Mouse (Mus musculus) forebrain, embryonic 10.5 days (tissue): ENCODE results near the gene Sec61g. TPM values are rescaled to one million over a fixed set of nuclear protein-coding genes. Genes with fewer than 3 reads are reported as not detected.
"Not testable (repeated sequence)": the region's sequence is repeated elsewhere in the genome, so short reads cannot be mapped to it uniquely, and the experiment has no call there.

Experiments used
- DNase-seq: peaks from one replicate; pipeline ENCODE4 v3.0.0-alpha.2; 2017; ENCODE audit warnings: low spot score; ENCODE audit errors: extremely low spot score
- H3K27ac ChIP-seq: fragments of 300-500 bp; sonication (generic); 2 replicates; pipeline ENCODE4 v1.5.1; 2016; ENCODE audit warnings: mild to moderate bottlenecking
- H3K27me3 ChIP-seq: fragments of 300-500 bp; sonication (generic); 2 replicates; pipeline ENCODE4 v1.6.1; 2016; ENCODE audit warnings: mild to moderate bottlenecking; ENCODE audit not compliant: poor library complexity, severe bottlenecking
- H3K36me3 ChIP-seq: fragments of 300-500 bp; sonication (generic); replicated peaks from 2 replicates; pipeline ENCODE4 v1.6.1; 2016; ENCODE audit warnings: mild to moderate bottlenecking, moderate library complexity
- H3K4me1 ChIP-seq: fragments of 300-500 bp; sonication (generic); 2 replicates; pipeline ENCODE4 v1.6.1; 2016
- H3K4me3 ChIP-seq: fragments of 300-500 bp; sonication (generic); 2 replicates; pipeline ENCODE4 v1.5.1; 2016; ENCODE audit warnings: mild to moderate bottlenecking, moderate library complexity
- H3K9me3 ChIP-seq: fragments of 300-500 bp; sonication (generic); 2 replicates; pipeline ENCODE4 v1.6.1; 2016; ENCODE audit warnings: mild to moderate bottlenecking, moderate library complexity
- WGBS: fragments of 180-500 bp; shearing (Covaris S2); methylation state at CpG from one replicate; pipeline ENCODE4 v1.1.7; 2016; 5-methylcytosine and 5-hydroxymethylcytosine counted together
- polyA plus RNA-seq: library from polyadenylated mRNA; unstranded; fragments of >200 nt; fragmentation: Nextera tagmentation; extraction: Ambion mirVana; gene quantifications from 2 replicates; pipeline ENCODE4 v1.2.1, GENCODE M21; 2016

Gene Sec61g
- 39.1 and 46.1 TPM in 2 replicates for polyA plus RNA-seq

GRCm38 (mm10) chr11:16508052-16508654 lies at the start of gene Sec61g:
Sec61g (minus strand) TSS chr11:16508484.
- H3K9me3 ChIP-seq: no peaks in the 10 kb centered on the region
- peaks cover 33% of the 10 kb centered on the region for H3K36me3 ChIP-seq
- peak; percentile 91 for DNase-seq
- H3K4me3 ChIP-seq: peak within 1 kb of the TSS; percentile 85
- peaks cover 15% of the 10 kb centered on the region for H3K4me1 ChIP-seq
- H3K27me3 ChIP-seq: no peaks in the 10 kb centered on the region
- peak within 1 kb of the TSS; percentile 96 for H3K27ac ChIP-seq
- WGBS: under 1% methylated on average over 35 of the region's 35 CpGs

- Histone ChIP-seq H3K9me3 (no peaks in the 10 kb centered on the region), H3K4me1 (no peaks in the 10 kb centered on the region), H3K27ac (no peak overlapping the region), H3K36me3 (no peaks in the 10 kb centered on the region), H3K27me3 (no peaks in the 10 kb centered on the region), H3K4me3 (no peak overlapping the region)
- 86% methylated on average over 5 of the region's 5 CpGs for WGBS
- no peak for DNase-seq
These were observed 38.3 kb upstream of the Sec61g start for GRCm38 (mm10) chr11:16546421-16547163.

- DNase-seq: no peak
- WGBS: 100% methylated on average over 1 of the region's 1 CpGs
- no peak overlapping the region for H3K4me3 ChIP-seq
- no peak overlapping the region for H3K27ac ChIP-seq
- no peaks in the 10 kb centered on the region for H3K4me1 ChIP-seq
- H3K9me3 ChIP-seq: no peaks in the 10 kb centered on the region
- no peaks in the 10 kb centered on the region for H3K27me3 ChIP-seq
- no peaks in the 10 kb centered on the region for H3K36me3 ChIP-seq
These were observed 29.1 kb upstream of the Sec61g start for GRCm38 (mm10) chr11:16537379-16537778.

- 79% methylated on average over 5 of the region's 5 CpGs for WGBS
- no peaks in the 10 kb centered on the region for H3K4me1 ChIP-seq
- H3K9me3 ChIP-seq: no peaks in the 10 kb centered on the region
- no peaks in the 10 kb centered on the region for H3K27me3 ChIP-seq
- no peaks in the 10 kb centered on the region for H3K36me3 ChIP-seq
- DNase-seq: no peak
- no peak overlapping the region for H3K27ac ChIP-seq
- H3K4me3 ChIP-seq: no peak overlapping the region
These were observed 26.6 kb upstream of the Sec61g start for GRCm38 (mm10) chr11:16534582-16535553.

- DNase-seq: no peak
These were observed 24.6 kb upstream of the Sec61g start for GRCm38 (mm10) chr11:16532877-16533276.

GRCm38 (mm10) chr11:16528909-16529308 lies 20.6 kb upstream of the Sec61g start:
- no peaks in the 10 kb centered on the region for H3K4me1 ChIP-seq
- no peaks in the 10 kb centered on the region for H3K9me3 ChIP-seq
- no peaks in the 10 kb centered on the region for H3K36me3 ChIP-seq
- no peaks in the 10 kb centered on the region for H3K27me3 ChIP-seq
- H3K27ac ChIP-seq: no peak overlapping the region
- no peak overlapping the region for H3K4me3 ChIP-seq
- DNase-seq: no peak

More at GRCm38 (mm10) chr11:16532877-16533276, 24.6 kb upstream of the Sec61g start:
- Histone ChIP-seq H3K9me3 (no peaks in the 10 kb centered on the region), H3K27ac (no peak overlapping the region), H3K36me3 (no peaks in the 10 kb centered on the region), H3K4me3 (no peak overlapping the region), H3K4me1 (no peaks in the 10 kb centered on the region), H3K27me3 (no peaks in the 10 kb centered on the region)
- 24% methylated on average over 5 of the region's 5 CpGs for WGBS

GRCm38 (mm10) chr11:16528391-16528790 lies 20.1 kb upstream of the Sec61g start:
- whole genome bisulfite sequencing: 93% methylated on average over 5 of the region's 5 CpGs

GRCm38 (mm10) chr11:16527743-16528142 lies 19.5 kb upstream of the Sec61g start:
- Histone ChIP-seq H3K9me3 (no peaks in the 10 kb centered on the region), H3K27me3 (no peaks in the 10 kb centered on the region), H3K27ac (no peak overlapping the region), H3K4me1 (no peaks in the 10 kb centered on the region), H3K4me3 (no peak overlapping the region), H3K36me3 (no peaks in the 10 kb centered on the region)
- no peak for DNase-seq
- 93% methylated on average over 5 of the region's 5 CpGs for WGBS

More at GRCm38 (mm10) chr11:16528391-16528790, 20.1 kb upstream of the Sec61g start:
- Histone ChIP-seq H3K27me3 (no peaks in the 10 kb centered on the region), H3K27ac (no peak overlapping the region), H3K9me3 (no peaks in the 10 kb centered on the region), H3K36me3 (no peaks in the 10 kb centered on the region), H3K4me3 (no peak overlapping the region), H3K4me1 (no peaks in the 10 kb centered on the region)
- no peak for DNase-seq

GRCm38 (mm10) chr11:16526467-16526866 lies 18.2 kb upstream of the Sec61g start:
- H3K9me3 ChIP-seq: no peaks in the 10 kb centered on the region
- no peak overlapping the region for H3K27ac ChIP-seq
- H3K4me3 ChIP-seq: no peak overlapping the region
- H3K36me3 ChIP-seq: no peaks in the 10 kb centered on the region
- no peaks in the 10 kb centered on the region for H3K27me3 ChIP-seq
- no peaks in the 10 kb centered on the region for H3K4me1 ChIP-seq
- 73% methylated on average over 2 of the region's 2 CpGs for WGBS
- DNase-seq: no peak

GRCm38 (mm10) chr11:16525724-16526123 lies 17.4 kb upstream of the Sec61g start:
- Histone ChIP-seq H3K27ac (no peak overlapping the region), H3K36me3 (no peaks in the 10 kb centered on the region), H3K4me3 (no peak overlapping the region), H3K4me1 (no peaks in the 10 kb centered on the region), H3K9me3 (no peaks in the 10 kb centered on the region), H3K27me3 (no peaks in the 10 kb centered on the region)
- 46% methylated on average over 2 of the region's 2 CpGs for WGBS
- DNase-seq: no peak

GRCm38 (mm10) chr11:16524917-16525640 lies 16.8 kb upstream of the Sec61g start:
- DNase-seq: no peak
- WGBS: 55% methylated on average over 3 of the region's 3 CpGs
- no peaks in the 10 kb centered on the region for H3K27me3 ChIP-seq
- no peak overlapping the region for H3K4me3 ChIP-seq
- no peaks in the 10 kb centered on the region for H3K9me3 ChIP-seq
- no peak overlapping the region for H3K27ac ChIP-seq
- no peaks in the 10 kb centered on the region for H3K4me1 ChIP-seq
- H3K36me3 ChIP-seq: no peaks in the 10 kb centered on the region

- not testable (repeated sequence) for H3K4me1 ChIP-seq, H3K27me3 ChIP-seq, H3K36me3 ChIP-seq, DNase-seq, H3K27ac ChIP-seq, H3K4me3 ChIP-seq, H3K9me3 ChIP-seq
- 95% methylated on average over 16 of the region's 16 CpGs for WGBS
These were observed 6.8 kb upstream of the Sec61g start for GRCm38 (mm10) chr11:16515081-16515480.
